Mouse (Mus musculus) bone marrow macrophage, adult 2 months (primary cell): Measurements from ENCODE around the gene Rapgef2. TPM values are rescaled to one million over a fixed set of nuclear protein-coding genes. Genes with fewer than 3 reads are reported as not detected.
"Not testable (repeated sequence)": the region's sequence is repeated elsewhere in the genome, so short reads cannot be mapped to it uniquely, and the experiment has no call there.

Experiments
- H3K27ac ChIP-seq: 2 replicates; pipeline ENCODE4 v1.5.1; 2012; ENCODE audit warnings: low read depth, low read length; ENCODE audit not compliant: insufficient read depth
- H3K4me1 ChIP-seq: 2 replicates; pipeline ENCODE4 v1.6.1; 2012; ENCODE audit warnings: low read length; ENCODE audit not compliant: control insufficient read depth, insufficient read depth
- H3K4me3 ChIP-seq: 2 replicates; pipeline ENCODE4 v1.5.1; 2012; ENCODE audit warnings: mild to moderate bottlenecking, low read length, moderate library complexity; ENCODE audit not compliant: insufficient read depth
- CTCF ChIP-seq: IDR thresholded peaks from 2 replicates; pipeline ENCODE4 v1.5.1; 2012; ENCODE audit warnings: low read depth, mild to moderate bottlenecking, low read length, moderate library complexity
- POLR2A ChIP-seq: IDR thresholded peaks from 2 replicates; pipeline ENCODE4 v1.6.1; 2012; ENCODE audit warnings: mild to moderate bottlenecking, low read depth, low read length, borderline replicate concordance
- polyA plus RNA-seq: library from polyadenylated mRNA; stranded (reverse); fragments of >200 nt; gene quantifications from 2 replicates; pipeline ENCODE4 v1.2.4, GENCODE M21; 2012; ENCODE audit not compliant: missing spikeins, insufficient read depth, insufficient read length

Rapgef2 gene
- polyA plus RNA-seq, 1 experiment = 13.3 TPM

GRCm38 (mm10) chr3:79083030-79083429, 203.3 kb downstream of the Rapgef2 start:
- no peaks in the 10 kb centered on the region for H3K4me1 ChIP-seq
- H3K27ac ChIP-seq = no peak overlapping the region
- TF ChIP-seq POLR2A = no peak
- no peak overlapping the region for H3K4me3 ChIP-seq

GRCm38 (mm10) chr3:79079076-79079475, 207.2 kb downstream of the Rapgef2 start:
- Histone ChIP-seq H3K4me3 (no peak overlapping the region), H3K27ac (no peak overlapping the region), H3K4me1 (peaks cover 6% of the 10 kb centered on the region)
- no peak for TF ChIP-seq POLR2A
- TF ChIP-seq CTCF = no peak

- H3K4me3 ChIP-seq = no peak overlapping the region
- peak overlapping the region; percentile 62; the same call in 1 of the 2 replicates for H3K27ac ChIP-seq
- TF ChIP-seq POLR2A (no peak), CTCF (no peak)
- peaks cover 18% of the 10 kb centered on the region for H3K4me1 ChIP-seq
These were observed 211.3 kb downstream of the Rapgef2 start for GRCm38 (mm10) chr3:79074970-79075369.

- peaks cover 18% of the 10 kb centered on the region for H3K4me1 ChIP-seq
- TF ChIP-seq POLR2A (no peak), CTCF (no peak)
- H3K4me3 ChIP-seq = no peak overlapping the region
- H3K27ac ChIP-seq = no peak overlapping the region
These were observed 212.6 kb downstream of the Rapgef2 start for GRCm38 (mm10) chr3:79073541-79074244.

- TF ChIP-seq POLR2A (no peak), CTCF (no peak)
- no peak overlapping the region for H3K4me3 ChIP-seq
- H3K27ac ChIP-seq = no peak overlapping the region
- peaks cover 18% of the 10 kb centered on the region for H3K4me1 ChIP-seq
These were observed 214.8 kb downstream of the Rapgef2 start for GRCm38 (mm10) chr3:79071561-79071960.

- Histone ChIP-seq H3K4me1 (peaks cover 14% of the 10 kb centered on the region), H3K4me3 (no peak overlapping the region), H3K27ac (no peak overlapping the region)
- TF ChIP-seq CTCF = no peak
- no peak for TF ChIP-seq POLR2A
These were observed 216.4 kb downstream of the Rapgef2 start for GRCm38 (mm10) chr3:79069891-79070290.

- Histone ChIP-seq H3K27ac (no peak overlapping the region), H3K4me3 (no peak overlapping the region), H3K4me1 (peaks cover 12% of the 10 kb centered on the region)
- TF ChIP-seq POLR2A = no peak
- no peak for TF ChIP-seq CTCF
These were observed 217.3 kb downstream of the Rapgef2 start for GRCm38 (mm10) chr3:79068976-79069375.

- Histone ChIP-seq H3K27ac (no peak overlapping the region), H3K4me1 (peaks cover 11% of the 10 kb centered on the region), H3K4me3 (no peak overlapping the region)
- no peak for TF ChIP-seq POLR2A
- no peak for TF ChIP-seq CTCF
These were observed 219.8 kb downstream of the Rapgef2 start for GRCm38 (mm10) chr3:79066455-79067055.

- Histone ChIP-seq H3K27ac (no peak overlapping the region), H3K4me1 (peaks cover 3% of the 10 kb centered on the region), H3K4me3 (no peak overlapping the region)
- TF ChIP-seq CTCF = no peak
- no peak for TF ChIP-seq POLR2A
These were observed 222.2 kb downstream of the Rapgef2 start for GRCm38 (mm10) chr3:79064096-79064495.

GRCm38 (mm10) chr3:79061426-79061825, 224.9 kb downstream of the Rapgef2 start:
- Histone ChIP-seq H3K27ac (no peak overlapping the region), H3K4me3 (no peak overlapping the region), H3K4me1 (peaks cover 3% of the 10 kb centered on the region)
- TF ChIP-seq POLR2A (no peak), CTCF (no peak)

- not testable (repeated sequence) for H3K4me1 ChIP-seq, H3K4me3 ChIP-seq, H3K27ac ChIP-seq
These were observed 227.8 kb downstream of the Rapgef2 start for GRCm38 (mm10) chr3:79058491-79058890.

GRCm38 (mm10) chr3:79045251-79045650, 241.1 kb downstream of the Rapgef2 start:
- TF ChIP-seq CTCF (no peak), POLR2A (no peak)
- Histone ChIP-seq H3K27ac (no peak overlapping the region), H3K4me1 (no peaks in the 10 kb centered on the region), H3K4me3 (no peak overlapping the region)
